Mouse (Mus musculus): ENCODE measurements at regions not wholly inside any gene's neighbourhood (a gene's known extent, or its start where the extent isn't known, plus 50 kb on each side); places are given as distances from the start of the nearest gene placed in this dataset.

- TF ChIP-seq NELFE (IDR thresholded peaks at IDR 0.05; ENCODE audit: low read depth, low read length) (no peak), CHD2 (IDR thresholded peaks at IDR 0.05; ENCODE audit: low read length) (no peak), POLR2A (IDR thresholded peaks at IDR 0.05; ENCODE audit: control insufficient read depth in 1 of 2, insufficient read depth in 1 of 2, low read depth in 1 of 2, low read length in 2 of 2, poor library complexity in 1 of 2) (no peak), ZNF384 (IDR thresholded peaks at IDR 0.05; ENCODE audit: low read depth, low read length) (no peak), POLR2AphosphoS2 (IDR thresholded peaks at IDR 0.05; ENCODE audit: low read length) (no peak), MEF2A (IDR thresholded peaks at IDR 0.05; ENCODE audit: extremely low read depth, insufficient replicate concordance, low read depth, low read length, poor library complexity, severe bottlenecking) (no peak), EP300 (IDR thresholded peaks at IDR 0.05; ENCODE audit: low read depth in 1 of 2, low read length in 2 of 2) (no peak), CTCF (IDR thresholded peaks at IDR 0.05 in 2 of 3, conservative IDR thresholded peaks at IDR 0.05 in 1 of 3; ENCODE audit: control insufficient read depth in 1 of 3, insufficient read depth in 1 of 3, low read depth in 2 of 3, low read length in 3 of 3, poor library complexity in 1 of 3, severe bottlenecking in 1 of 3) (no peak), HCFC1 (IDR thresholded peaks at IDR 0.05; ENCODE audit: low read depth, low read length) (no peak), MAX (IDR thresholded peaks at IDR 0.05; ENCODE audit: low read length) (no peak)
Observed at GRCm38 (mm10) chr7:125005638-125006037, 438.8 kb upstream of the Kdm8 start.

Data from MEL (cell line).